Mouse (Mus musculus) midbrain, embryonic 14.5 days (tissue): Measurements from ENCODE around the gene BC048679. TPM values are rescaled to one million over a fixed set of nuclear protein-coding genes. Genes with fewer than 3 reads are reported as not detected.

Source experiments
- ATAC-seq: fragments of 200-750 bp; cut with Nextera tagmentation; 2 replicates; pipeline ENCODE4 v1.8.0; 2017; ENCODE audit warnings: moderate number of reproducible peaks, moderate library complexity; ENCODE audit not compliant: low FRiP score, low TSS enrichment
- DNase-seq: peaks from one replicate; pipeline ENCODE4 v3.0.0-alpha.2; 2015
- H3K27ac ChIP-seq: fragments of 300-500 bp; sonication (generic); replicated peaks from 2 replicates; pipeline ENCODE4 v1.5.1; 2014; ENCODE audit warnings: mild to moderate bottlenecking, low read depth, low read length, moderate library complexity
- H3K27me3 ChIP-seq: fragments of 300-500 bp; sonication (generic); 2 replicates; pipeline ENCODE4 v1.6.1; 2014; ENCODE audit warnings: low read length, control low read depth, mixed read lengths; ENCODE audit not compliant: control insufficient read depth, insufficient read depth
- H3K36me3 ChIP-seq: fragments of 300-500 bp; sonication (generic); 2 replicates; pipeline ENCODE4 v1.6.1; 2014; ENCODE audit warnings: low read length, control low read depth; ENCODE audit not compliant: control insufficient read depth, insufficient read depth
- H3K4me1 ChIP-seq: fragments of 300-500 bp; sonication (generic); 2 replicates; pipeline ENCODE4 v1.6.1; 2014; ENCODE audit warnings: mild to moderate bottlenecking, antibody characterized with exemption, low read length, control low read depth; ENCODE audit not compliant: control insufficient read depth, insufficient read depth
- H3K4me2 ChIP-seq: fragments of 300-500 bp; sonication (generic); 2 replicates; pipeline ENCODE4 v1.6.1; 2014; ENCODE audit warnings: mild to moderate bottlenecking, low read length, moderate library complexity
- H3K4me3 ChIP-seq: fragments of 300-500 bp; sonication (generic); replicated peaks from 2 replicates; pipeline ENCODE4 v1.5.1; 2014; ENCODE audit warnings: low read depth, low read length
- H3K9ac ChIP-seq: fragments of 300-500 bp; sonication (generic); replicated peaks from 2 replicates; pipeline ENCODE4 v1.6.1; 2014; ENCODE audit warnings: mild to moderate bottlenecking, low read length, moderate library complexity
- H3K9me3 ChIP-seq: fragments of 300-500 bp; sonication (generic); 2 replicates; pipeline ENCODE4 v1.6.1; 2016; ENCODE audit warnings: low read length, control low read depth, mixed read lengths; ENCODE audit not compliant: control insufficient read depth
- WGBS: fragments of 180-500 bp; shearing (Covaris S2); extraction: QIAGEN DNeasy Blood & Tissue Kit; methylation state at CpG from one replicate; pipeline ENCODE4 v1.1.7; 2014; 5-methylcytosine and 5-hydroxymethylcytosine counted together
- polyA plus RNA-seq: library from polyadenylated mRNA; unstranded; fragments of >200 nt; fragmentation: Nextera tagmentation; extraction: Ambion mirVana; gene quantifications from 2 replicates; pipeline ENCODE4 v1.2.1, GENCODE M21; 2014

BC048679 gene
- polyA plus RNA-seq, 1 experiment from 2014 or later = not detected

- Histone ChIP-seq H3K27ac (peak overlapping the region; percentile 98), H3K36me3 (peaks cover 10% of the 10 kb centered on the region), H3K27me3 (no peaks in the 10 kb centered on the region), H3K4me1 (peaks cover 19% of the 10 kb centered on the region), H3K4me2 (peak overlapping the region; percentile 66), H3K9ac (peak overlapping the region; percentile 79), H3K9me3 (no peaks in the 10 kb centered on the region), H3K4me3 (peak overlapping the region; percentile 69)
- ATAC-seq = no peak; the same call in 1 of the 2 replicates
- no peak for DNase-seq
- 10% methylated on average over 13 of the region's 13 CpGs for WGBS
Measured at GRCm38 (mm10) chr7:81523663-81524017, 25.6 kb upstream of the BC048679 start.

GRCm38 (mm10) chr7:81523008-81523662, 25.1 kb upstream of the BC048679 start:
- Histone ChIP-seq H3K4me1 (peaks cover 19% of the 10 kb centered on the region), H3K27ac (peak overlapping the region; percentile 98), H3K9ac (peak overlapping the region; percentile 79), H3K4me2 (peak overlapping the region; percentile 66), H3K27me3 (no peaks in the 10 kb centered on the region), H3K36me3 (peaks cover 7% of the 10 kb centered on the region; the same call in 1 of the 2 replicates), H3K4me3 (peak overlapping the region; percentile 69), H3K9me3 (no peaks in the 10 kb centered on the region)
- ATAC-seq = peak; percentile 97
- peak; percentile 99 for DNase-seq
- WGBS = under 1% methylated on average over 31 of the region's 31 CpGs

- Histone ChIP-seq H3K9ac (no peak overlapping the region), H3K27ac (no peak overlapping the region), H3K4me1 (no peaks in the 10 kb centered on the region), H3K4me2 (no peak overlapping the region), H3K27me3 (no peaks in the 10 kb centered on the region), H3K4me3 (no peak overlapping the region), H3K36me3 (no peaks in the 10 kb centered on the region), H3K9me3 (no peaks in the 10 kb centered on the region)
- no peak for ATAC-seq
- DNase-seq = no peak
- 78% methylated on average over 6 of the region's 6 CpGs for WGBS
Measured at GRCm38 (mm10) chr7:81516154-81517030, 18.3 kb upstream of the BC048679 start.

GRCm38 (mm10) chr7:81514906-81515590, 17.0 kb upstream of the BC048679 start:
- Histone ChIP-seq H3K4me1 (no peaks in the 10 kb centered on the region), H3K27me3 (no peaks in the 10 kb centered on the region), H3K4me2 (no peak overlapping the region), H3K27ac (no peak overlapping the region), H3K36me3 (no peaks in the 10 kb centered on the region), H3K9me3 (no peaks in the 10 kb centered on the region), H3K4me3 (no peak overlapping the region), H3K9ac (no peak overlapping the region)
- ATAC-seq = no peak
- no peak for DNase-seq
- WGBS = 59% methylated on average over 13 of the region's 13 CpGs

GRCm38 (mm10) chr7:81501050-81501449, 3.0 kb upstream of the BC048679 start:
- Histone ChIP-seq H3K27me3 (no peaks in the 10 kb centered on the region), H3K4me3 (no peak overlapping the region), H3K4me1 (no peaks in the 10 kb centered on the region), H3K36me3 (no peaks in the 10 kb centered on the region), H3K4me2 (no peak overlapping the region), H3K27ac (no peak overlapping the region), H3K9ac (no peak overlapping the region), H3K9me3 (no peaks in the 10 kb centered on the region)
- 87% methylated on average over 2 of the region's 2 CpGs for WGBS
- ATAC-seq = no peak
- no peak for DNase-seq

- Histone ChIP-seq H3K9ac (no peak overlapping the region), H3K9me3 (no peaks in the 10 kb centered on the region), H3K4me2 (no peak overlapping the region), H3K4me3 (no peak overlapping the region), H3K4me1 (peaks cover 6% of the 10 kb centered on the region), H3K27ac (no peak overlapping the region), H3K27me3 (no peaks in the 10 kb centered on the region), H3K36me3 (no peaks in the 10 kb centered on the region)
- DNase-seq = no peak
- no peak for ATAC-seq
- 11% methylated on average over 6 of the region's 6 CpGs for WGBS
Measured at GRCm38 (mm10) chr7:81497171-81497570, 910 bp downstream of the BC048679 start.

GRCm38 (mm10) chr7:81493331-81494021, 4.6 kb downstream of the BC048679 start, which contains the start of gene Ap3b2:
Gene Ap3b2, minus strand, starts transcription at chr7:81493925.
- Histone ChIP-seq H3K27me3 (no peaks in the 10 kb centered on the region), H3K4me2 (peak within 1 kb of the TSS; percentile 70), H3K4me1 (peaks cover 22% of the 10 kb centered on the region), H3K9me3 (no peaks in the 10 kb centered on the region), H3K9ac (peak within 1 kb of the TSS; percentile 97), H3K36me3 (no peaks in the 10 kb centered on the region), H3K27ac (peak within 1 kb of the TSS; percentile 98), H3K4me3 (peak within 1 kb of the TSS; percentile 82)
- ATAC-seq = peak; percentile 91
- peak; percentile 86 for DNase-seq
- under 1% methylated on average over 57 of the region's 57 CpGs for WGBS

- peaks cover 22% of the 10 kb centered on the region for H3K4me1 ChIP-seq
- no peak for ATAC-seq
- 30% methylated on average over 9 of the region's 9 CpGs for WGBS
- H3K27ac ChIP-seq = peak overlapping the region; percentile 98
- H3K4me2 ChIP-seq = peak overlapping the region; percentile 70
- H3K27me3 ChIP-seq = no peaks in the 10 kb centered on the region
- no peaks in the 10 kb centered on the region for H3K9me3 ChIP-seq
- H3K9ac ChIP-seq = peak overlapping the region; percentile 97
- no peaks in the 10 kb centered on the region for H3K36me3 ChIP-seq
- peak; percentile 8 for DNase-seq
- H3K4me3 ChIP-seq = peak overlapping the region; percentile 82
Measured at GRCm38 (mm10) chr7:81492628-81493027, 5.5 kb downstream of the BC048679 start.
